Mouse (Mus musculus) lung, postnatal 14 days (tissue): ENCODE data around the gene Ergic1.

Experiments
- DNase-seq: peaks from one replicate; pipeline ENCODE4 v3.0.0; 2021

The Ergic1 gene

GRCm38 (mm10) chr17:26671268-26671667 is 110.0 kb downstream of the Ergic1 start:
- no peak for DNase-seq

DNA sequence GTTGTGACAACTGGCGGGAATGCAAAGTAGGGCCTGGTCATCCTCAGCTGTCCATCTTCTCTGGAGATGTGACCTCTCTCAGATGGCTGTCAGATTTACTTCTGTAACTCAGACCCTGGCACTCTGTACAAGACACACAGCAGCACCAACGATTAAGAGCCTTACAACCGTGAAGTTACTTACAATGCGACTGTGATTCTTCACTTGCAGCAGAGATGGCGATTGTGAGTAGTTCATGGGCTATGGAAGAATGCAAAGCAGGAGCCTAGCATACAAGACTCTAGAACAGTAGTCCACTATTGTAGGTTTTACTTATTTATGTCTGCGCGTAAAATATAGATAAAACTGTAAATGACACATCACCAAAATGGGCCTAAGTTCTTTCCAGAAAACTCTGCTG is 114.6 kb downstream of the Ergic1 start:
- no peak for DNase-seq

- peak; percentile 91 for DNase-seq
Measured at GRCm38 (mm10) chr17:26676252-26676615, 114.9 kb downstream of the Ergic1 start.

- peak; percentile 74 for DNase-seq
Measured at GRCm38 (mm10) chr17:26676616-26677376, 115.5 kb downstream of the Ergic1 start.

- no peak for DNase-seq
Measured at GRCm38 (mm10) chr17:26677711-26678637, 116.7 kb downstream of the Ergic1 start.

- DNase-seq, result no peak
Measured at GRCm38 (mm10) chr17:26681276-26681675, 120.0 kb downstream of the Ergic1 start.

DNA sequence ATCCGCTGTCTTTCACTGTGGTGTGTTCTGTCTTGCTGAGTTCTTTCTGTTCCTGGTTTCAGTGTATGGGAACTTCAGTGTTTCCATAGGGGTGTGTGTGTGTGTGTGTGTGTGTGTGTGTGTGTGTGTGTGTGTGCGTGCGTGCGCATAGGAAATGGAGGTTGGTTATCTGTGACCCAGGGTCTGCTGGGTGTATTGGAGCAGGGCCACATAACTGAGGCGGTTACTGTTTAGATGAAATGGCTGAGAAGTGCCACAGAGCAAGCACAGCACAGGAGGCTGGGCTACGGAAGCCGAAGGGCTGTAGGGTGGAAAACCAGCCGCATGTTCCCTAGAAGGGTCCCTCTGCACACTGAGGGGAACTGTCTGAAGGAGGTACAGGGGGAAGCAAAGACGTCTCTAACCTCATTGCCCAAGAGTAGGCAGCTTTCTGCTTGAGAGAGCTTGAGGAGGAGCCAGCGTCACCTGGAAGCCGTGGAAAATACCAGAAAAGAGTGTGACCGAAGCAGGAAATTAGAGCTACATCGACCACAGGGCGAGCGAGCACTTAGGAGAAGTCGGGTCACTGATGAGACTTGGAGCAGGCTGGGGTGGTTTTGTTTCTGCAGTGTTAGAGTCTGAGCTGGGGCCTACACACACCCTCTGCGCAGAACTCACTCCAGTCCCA is 125.2 kb downstream of the Ergic1 start:
- DNase-seq, result no peak

GRCm38 (mm10) chr17:26688795-26689735 is 127.8 kb downstream of the Ergic1 start:
- DNase-seq, result no peak

- DNase-seq, result no peak
Measured at GRCm38 (mm10) chr17:26689810-26690209, 128.5 kb downstream of the Ergic1 start.

DNA sequence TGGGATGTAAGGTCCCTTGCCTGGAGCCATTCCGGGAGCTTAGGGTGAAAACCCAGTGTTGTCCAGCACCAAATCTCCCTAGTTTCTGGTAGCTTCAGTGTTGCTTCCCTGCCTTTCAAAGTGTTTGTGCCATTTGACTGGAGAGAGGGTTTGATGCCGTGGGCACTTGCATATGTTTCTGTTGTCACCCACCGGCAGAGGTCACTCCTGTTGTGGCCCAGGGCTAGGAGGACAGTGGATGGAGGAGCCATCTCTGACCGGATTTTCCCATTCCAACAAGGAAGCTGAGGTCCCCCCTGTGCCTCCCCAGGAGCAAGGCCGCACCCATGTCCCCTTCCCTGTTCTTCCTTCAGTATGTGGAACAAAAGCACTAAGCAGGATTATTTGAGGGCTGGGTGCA is 128.9 kb downstream of the Ergic1 start:
- no peak for DNase-seq

DNA sequence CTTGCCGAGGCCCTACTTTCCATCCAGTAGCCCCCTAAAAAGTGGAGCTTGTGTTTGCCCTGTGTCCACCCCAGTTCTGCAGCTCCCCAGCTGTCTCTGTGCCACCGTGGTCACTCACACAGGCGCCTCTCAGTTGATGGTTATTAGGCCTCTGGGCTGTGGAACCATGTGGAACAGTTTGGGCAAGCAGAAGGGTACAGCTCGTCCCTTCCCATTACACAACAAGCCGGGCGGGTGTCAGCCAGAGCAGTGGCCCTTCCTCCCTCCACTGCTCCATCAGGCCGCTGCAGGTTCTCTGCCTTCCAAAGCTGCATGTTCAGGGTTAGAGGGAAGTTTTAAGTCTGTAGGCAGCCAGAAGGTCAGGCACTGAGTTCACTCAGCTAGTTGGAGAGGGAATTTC is 129.8 kb downstream of the Ergic1 start:
- DNase-seq, result peak; percentile 36

- no peak for DNase-seq
Measured at GRCm38 (mm10) chr17:26693424-26693823, 132.1 kb downstream of the Ergic1 start.

GRCm38 (mm10) chr17:26694171-26694570 is 132.9 kb downstream of the Ergic1 start:
- DNase-seq, result no peak

DNA sequence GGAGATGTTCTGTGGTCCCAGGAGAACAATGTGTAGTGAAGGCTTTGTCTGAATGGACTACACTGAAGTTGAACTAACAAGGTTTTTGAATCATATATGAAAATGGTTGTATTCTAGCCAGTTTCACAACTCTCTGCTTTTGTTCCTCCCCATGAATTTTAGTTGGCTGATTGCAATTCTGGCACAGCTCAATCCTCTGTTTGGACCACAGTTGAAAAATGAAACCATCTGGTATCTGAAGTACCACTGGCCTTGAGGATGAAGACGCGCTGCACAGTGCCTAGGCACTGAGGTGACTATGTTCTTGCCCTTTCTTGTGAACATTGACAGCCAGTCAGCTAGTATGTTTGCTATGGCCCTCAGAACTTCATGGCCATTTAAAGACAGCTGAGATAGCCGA is 133.9 kb downstream of the Ergic1 start:
- no peak for DNase-seq

DNA sequence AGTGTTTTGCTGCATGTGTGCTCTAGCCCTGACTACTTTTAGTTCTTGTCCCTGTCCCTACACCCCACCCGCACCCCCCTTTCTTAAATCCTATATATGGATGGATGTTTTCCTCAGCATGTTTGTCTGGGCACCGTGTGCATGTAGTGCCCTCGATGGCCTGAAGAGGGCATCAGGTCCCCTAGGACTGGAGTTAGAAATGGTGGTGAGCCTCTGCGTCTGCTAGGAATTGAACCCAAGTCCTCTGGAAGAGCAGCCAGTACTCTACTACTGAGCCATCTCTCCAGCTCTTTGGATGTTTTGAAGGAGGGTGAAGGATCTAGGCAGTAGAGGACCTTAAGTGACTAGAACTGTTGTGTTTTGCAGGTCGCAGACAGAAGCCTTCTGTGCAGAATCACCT is 137.6 kb downstream of the Ergic1 start:
- DNase-seq, result no peak

- DNase-seq, result peak; percentile 80
Measured at GRCm38 (mm10) chr17:26699819-26700616, 138.7 kb downstream of the Ergic1 start.

DNA sequence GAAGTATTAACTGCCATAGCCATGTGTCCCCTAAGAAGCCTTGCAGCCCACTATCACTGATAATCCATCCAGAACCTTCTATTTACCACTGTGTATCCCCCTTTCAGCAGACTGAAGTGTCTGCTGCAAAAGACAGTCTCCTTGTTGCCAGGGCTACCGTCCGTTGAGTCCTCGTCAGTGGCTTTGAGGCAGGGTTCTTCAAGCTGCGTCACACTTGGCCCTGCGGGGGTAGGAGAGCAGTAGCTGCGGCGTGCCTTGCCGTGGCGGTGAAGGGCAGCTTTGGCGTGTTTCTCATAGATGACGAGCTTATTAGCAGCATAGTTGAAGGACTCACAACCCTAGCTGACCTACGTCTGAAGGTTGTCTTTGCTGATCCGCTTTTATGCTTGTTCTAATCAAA is 140.3 kb downstream of the Ergic1 start:
- no peak for DNase-seq

DNA sequence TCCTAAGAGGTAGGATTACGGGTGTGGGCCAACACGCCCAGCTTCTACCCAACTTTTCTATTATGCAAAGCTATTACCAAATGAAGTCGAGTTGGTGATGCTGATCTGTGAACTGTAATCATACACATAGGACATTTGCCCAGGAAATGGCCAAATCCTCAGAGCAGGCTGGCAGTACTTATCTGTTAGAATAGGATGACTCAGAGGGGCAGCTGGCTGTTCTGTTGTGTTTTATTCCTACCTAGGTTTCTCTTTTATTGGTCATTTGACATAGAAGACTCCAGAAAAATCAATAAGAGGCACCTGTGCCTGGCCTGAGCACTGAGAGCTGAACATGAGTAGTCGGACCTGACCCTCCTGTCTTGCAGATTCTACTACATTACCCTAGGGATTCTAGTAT is 141.3 kb downstream of the Ergic1 start:
- no peak for DNase-seq

DNA sequence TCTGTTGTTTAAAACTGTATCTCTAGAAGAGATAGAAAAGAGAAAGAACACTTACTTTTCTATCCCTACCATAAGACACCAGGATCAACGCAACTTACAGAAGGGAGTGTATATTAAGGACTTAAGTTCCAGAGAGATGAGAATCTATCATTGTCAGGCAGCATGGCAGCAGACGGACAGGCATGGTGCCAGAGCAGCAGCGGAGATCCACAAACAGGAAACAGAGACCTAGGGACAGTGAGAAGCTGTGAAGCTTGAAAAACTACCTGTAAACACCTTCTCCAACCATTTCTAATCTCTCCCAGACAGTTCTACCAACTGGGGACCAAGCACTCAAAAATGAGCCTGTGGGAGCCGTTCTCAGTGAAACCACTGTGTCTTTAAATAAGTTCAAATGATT is 142.4 kb downstream of the Ergic1 start:
- no peak for DNase-seq

DNA sequence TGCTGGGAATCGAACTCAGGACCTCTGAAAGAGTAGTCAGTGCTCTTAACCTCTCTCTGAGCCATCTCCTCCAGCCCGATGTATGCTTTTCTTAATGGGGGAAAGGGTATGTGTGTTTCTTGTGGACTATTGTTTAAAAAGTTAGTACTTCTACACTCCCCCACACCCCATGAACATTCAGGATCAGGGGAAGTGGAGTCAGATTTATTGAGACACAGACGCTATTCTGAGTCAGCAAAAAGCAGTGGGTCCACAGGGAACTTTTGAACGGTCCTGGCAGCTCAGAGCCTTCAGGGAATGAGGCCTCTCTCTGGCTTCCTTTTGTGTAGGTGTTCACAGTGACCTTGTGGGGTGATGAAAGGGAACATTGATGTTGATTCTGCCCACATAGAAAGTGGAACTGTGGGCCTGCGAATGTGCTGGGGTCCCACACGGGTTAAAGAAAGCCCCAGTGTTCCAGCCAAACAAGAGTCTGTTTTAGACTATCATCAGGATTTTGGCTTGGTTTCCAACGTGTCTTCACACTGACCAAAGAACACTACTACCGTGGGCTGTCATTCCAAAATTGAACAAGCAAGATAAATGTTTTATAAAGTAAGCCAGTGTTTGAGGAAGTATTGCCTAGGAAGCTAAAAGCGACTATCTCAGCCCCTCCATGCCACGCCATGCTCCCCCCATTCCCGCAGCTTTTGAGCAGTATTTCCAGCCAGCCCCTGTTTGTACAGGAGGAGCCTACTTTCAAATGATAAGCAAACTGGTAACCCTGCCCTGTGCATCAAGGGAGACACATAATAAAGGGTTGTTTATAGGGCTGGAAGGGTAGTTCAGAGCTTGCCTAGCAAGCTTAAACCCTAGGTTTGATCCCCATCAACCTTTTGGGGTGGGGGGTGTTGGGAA is 144.4 kb downstream of the Ergic1 start:
- no peak for DNase-seq
